Mouse (Mus musculus) right cerebral cortex, postnatal 10 days (tissue): Measurements from ENCODE around the gene Cuedc2.

Source experiments
- DNase-seq, 2 experiments: peaks; one replicate each; pipeline ENCODE4 v3.0.0; 2021; ENCODE audit warnings: low spot score in 2 of 2

The Cuedc2 gene

GRCm38 (mm10) chr19:46308303-46308702 lies 30.2 kb downstream of the Cuedc2 start:
- DNase-seq, result peak; percentile 26 to 29

GRCm38 (mm10) chr19:46307781-46308180 lies 30.7 kb downstream of the Cuedc2 start:
- peak; percentile 24 to 29 for DNase-seq

GRCm38 (mm10) chr19:46306751-46307289 lies 31.7 kb downstream of the Cuedc2 start:
- DNase-seq, result peak; percentile 28 to 36

- peak; percentile 18 to 23 for DNase-seq
Measured at GRCm38 (mm10) chr19:46306268-46306610, 32.3 kb downstream of the Cuedc2 start.

- peak; percentile 77 to 80 for DNase-seq
Measured at GRCm38 (mm10) chr19:46305432-46306267, 32.9 kb downstream of the Cuedc2 start.

- peak in 1 of 2 experiments; percentile 38 for DNase-seq
Measured at GRCm38 (mm10) chr19:46304908-46305333, 33.6 kb downstream of the Cuedc2 start.

- DNase-seq, result peak; percentile 89 to 90
Measured at GRCm38 (mm10) chr19:46304216-46304841, 34.2 kb downstream of the Cuedc2 start, which contains the start of gene Nfkb2. Gene Nfkb2, plus strand, starts transcription at chr19:46304320.

GRCm38 (mm10) chr19:46303251-46304215 lies 35.0 kb downstream of the Cuedc2 start:
- DNase-seq, result peak; percentile 18 to 24

GRCm38 (mm10) chr19:46302551-46302950 lies 36.0 kb downstream of the Cuedc2 start:
- peak in 1 of 2 experiments; percentile 12 for DNase-seq

GRCm38 (mm10) chr19:46300294-46301045 lies 38.0 kb downstream of the Cuedc2 start:
- DNase-seq, result peak in 1 of 2 experiments; percentile 15

- no peak for DNase-seq
Measured at GRCm38 (mm10) chr19:46296938-46297337, 41.6 kb downstream of the Cuedc2 start.

GRCm38 (mm10) chr19:46290535-46291105 lies 47.9 kb downstream of the Cuedc2 start:
- DNase-seq, result no peak

- DNase-seq, result no peak
Measured at GRCm38 (mm10) chr19:46287566-46287965, 50.9 kb downstream of the Cuedc2 start.

- DNase-seq, result no peak
Measured at GRCm38 (mm10) chr19:46286926-46287325, 51.6 kb downstream of the Cuedc2 start.

GRCm38 (mm10) chr19:46286047-46286446 lies 52.5 kb downstream of the Cuedc2 start:
- DNase-seq, result peak in 1 of 2 experiments; percentile 50

GRCm38 (mm10) chr19:46285631-46286030 lies 52.9 kb downstream of the Cuedc2 start:
- DNase-seq, result no peak

- DNase-seq, result no peak
Measured at GRCm38 (mm10) chr19:46284686-46285085, 53.8 kb downstream of the Cuedc2 start.

GRCm38 (mm10) chr19:46282081-46282849 lies 56.2 kb downstream of the Cuedc2 start:
- DNase-seq, result no peak
